Mouse (Mus musculus) A20 (cell line): ENCODE results near the gene Klf7.

ENCODE experiments used
- DNase-seq: peaks from one replicate; pipeline ENCODE4 v3.0.0-alpha.2; 2011; ENCODE audit warnings: low read depth, low spot score

The Klf7 gene

DNA sequence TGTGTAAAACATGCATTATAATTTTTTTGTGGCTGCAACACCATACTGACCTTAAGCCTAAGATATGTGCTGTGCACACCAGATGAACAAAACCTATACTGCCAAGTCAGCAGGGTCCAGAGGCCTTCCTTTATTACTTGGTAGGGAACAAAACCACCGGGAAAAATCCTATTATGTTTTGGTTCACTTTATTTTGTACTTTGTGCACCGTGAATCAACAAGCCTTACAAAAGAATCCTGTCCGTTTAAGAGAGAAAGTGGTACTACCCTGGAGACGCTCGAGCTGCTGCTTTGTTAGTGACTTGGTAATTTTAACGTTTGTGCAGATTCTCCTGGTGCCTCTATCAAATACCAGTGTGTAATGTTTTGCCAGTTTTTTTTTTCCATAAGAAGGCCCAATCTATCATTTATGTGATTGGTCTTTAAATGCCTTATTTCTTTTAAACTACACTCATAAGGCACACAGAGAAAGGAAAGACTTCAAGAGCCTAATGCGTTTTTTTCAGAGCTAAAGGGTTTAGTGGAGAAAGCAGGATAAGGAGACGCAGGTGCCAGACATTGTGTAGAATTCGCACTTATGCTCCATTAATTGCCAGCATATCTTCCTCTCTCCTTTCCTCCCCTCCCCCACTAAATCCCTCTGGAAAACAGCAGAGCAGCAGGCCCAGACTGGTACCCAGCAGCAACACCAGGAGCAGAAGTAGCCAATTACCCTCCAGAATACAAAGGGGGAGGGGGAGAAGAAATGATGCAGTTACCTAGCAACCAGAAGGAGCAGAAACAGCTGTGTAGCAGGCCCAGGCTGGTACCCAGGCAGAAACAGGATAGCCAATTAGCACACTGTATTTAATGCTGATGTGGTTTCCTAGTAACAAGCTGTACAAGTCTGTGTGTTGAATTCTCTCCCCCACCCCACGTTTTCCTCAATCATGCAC is 55.5 kb downstream of the Klf7 start:
- DNase-seq = no peak

DNA sequence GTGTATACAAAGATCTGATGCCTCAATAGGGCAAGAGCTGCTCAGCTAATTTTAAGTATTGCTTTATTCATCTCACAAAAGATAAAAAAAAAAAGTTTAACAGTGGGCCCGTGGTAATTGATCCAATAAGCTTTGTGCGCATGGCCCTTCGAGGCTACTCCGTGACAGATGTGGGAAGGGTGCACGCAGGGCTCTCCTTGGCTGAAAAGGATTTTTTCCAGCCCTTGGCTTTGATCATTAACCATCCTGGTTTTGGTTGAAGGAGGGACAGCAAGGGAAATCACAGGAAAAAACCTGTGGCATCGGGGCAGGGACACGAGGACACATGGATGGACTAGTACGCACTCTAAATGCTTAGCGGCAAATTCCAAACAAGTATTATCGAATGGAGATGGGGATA is 60.6 kb downstream of the Klf7 start:
- no peak for DNase-seq

DNA sequence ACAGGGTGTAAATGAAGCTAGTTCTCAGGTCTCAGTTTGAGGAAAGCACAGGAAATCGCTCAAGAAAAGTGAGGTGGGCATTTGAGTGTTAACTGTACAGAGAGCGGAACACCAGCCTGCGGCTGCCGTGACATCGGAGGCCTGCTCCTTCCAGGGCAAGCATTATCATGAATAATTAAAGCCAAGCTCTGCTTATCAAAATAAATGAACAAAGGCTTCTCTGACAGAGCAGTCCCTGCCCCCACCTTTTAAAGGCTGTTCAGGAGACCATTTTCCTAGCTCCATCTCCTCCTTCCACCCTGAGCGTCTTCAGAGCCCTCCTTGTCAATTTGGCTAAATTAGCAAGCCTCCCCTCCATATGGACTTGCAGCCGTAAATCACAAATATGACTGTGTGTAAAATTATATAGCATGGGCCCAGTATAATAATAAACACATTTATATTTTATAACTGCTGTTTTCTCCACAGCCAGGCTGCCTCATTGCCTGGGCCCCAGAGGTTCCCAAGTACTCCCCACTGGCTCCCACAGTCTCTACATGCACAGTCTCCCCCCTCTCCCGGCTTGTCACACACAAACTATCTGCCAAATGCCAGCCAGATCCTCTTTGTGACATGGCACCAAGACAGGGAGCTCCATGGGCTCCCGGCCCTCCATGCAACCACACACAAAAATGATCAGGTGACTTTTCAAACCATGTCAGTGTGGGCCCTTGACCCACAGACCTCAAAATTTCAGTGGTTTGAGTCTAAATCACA is 61.2 kb downstream of the Klf7 start:
- DNase-seq = no peak

DNA sequence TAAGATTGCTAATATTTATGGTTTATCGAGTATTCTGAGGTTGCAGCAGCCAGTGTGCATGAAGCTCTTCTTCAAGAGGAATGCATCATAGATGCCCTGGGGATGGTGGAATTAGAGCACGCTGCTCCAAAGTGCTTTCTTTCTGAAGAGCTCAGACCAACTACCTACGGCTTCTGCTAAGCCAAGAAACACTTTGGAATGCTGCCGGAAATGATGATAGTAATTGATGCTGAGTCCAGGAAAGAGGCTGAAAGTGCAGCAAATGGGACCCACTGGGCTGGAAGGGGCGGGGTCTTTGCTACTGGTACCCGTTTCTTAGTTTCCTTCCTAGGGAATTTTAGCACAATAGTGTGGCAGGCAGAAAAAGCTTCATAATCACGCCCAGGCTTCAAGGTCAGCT is 62.0 kb downstream of the Klf7 start:
- no peak for DNase-seq

DNA sequence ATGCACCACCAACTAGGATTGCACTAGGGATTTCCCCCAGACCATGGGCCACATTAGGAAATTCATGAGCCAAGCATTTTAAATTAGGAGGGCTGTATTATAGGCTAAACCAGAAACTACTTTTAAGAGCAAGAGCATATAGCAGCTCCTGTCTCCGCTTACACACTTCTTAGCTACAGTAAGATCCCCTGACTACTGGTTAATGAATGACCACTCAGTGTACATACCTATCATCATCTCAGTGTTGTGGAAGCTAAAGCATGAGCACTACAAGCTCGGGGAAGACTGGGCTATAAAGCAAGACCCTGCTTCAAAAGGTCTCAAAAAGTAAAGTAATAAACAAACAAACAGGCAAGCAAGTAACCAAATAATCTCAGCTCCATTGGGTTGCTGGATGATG is 65.5 kb downstream of the Klf7 start:
- no peak for DNase-seq

DNA sequence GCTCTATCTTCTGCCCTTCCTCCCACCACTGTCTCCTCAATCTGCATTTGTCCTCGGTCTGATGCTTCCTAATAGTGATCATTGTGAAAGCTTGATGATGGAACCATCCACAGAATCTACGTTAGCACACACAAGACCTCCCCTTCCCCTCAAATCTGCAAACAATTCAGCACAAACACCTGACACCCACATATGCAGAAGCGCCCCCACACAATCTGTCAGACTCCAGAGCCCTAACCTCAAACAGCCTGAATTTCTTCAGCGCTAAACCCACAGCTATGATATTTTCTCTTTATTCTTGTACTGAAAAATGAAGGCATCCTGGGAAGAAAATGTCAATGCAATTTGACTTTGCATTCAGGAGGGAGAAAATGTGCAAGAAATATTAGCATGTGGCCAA is 66.1 kb downstream of the Klf7 start:
- no peak for DNase-seq

DNA sequence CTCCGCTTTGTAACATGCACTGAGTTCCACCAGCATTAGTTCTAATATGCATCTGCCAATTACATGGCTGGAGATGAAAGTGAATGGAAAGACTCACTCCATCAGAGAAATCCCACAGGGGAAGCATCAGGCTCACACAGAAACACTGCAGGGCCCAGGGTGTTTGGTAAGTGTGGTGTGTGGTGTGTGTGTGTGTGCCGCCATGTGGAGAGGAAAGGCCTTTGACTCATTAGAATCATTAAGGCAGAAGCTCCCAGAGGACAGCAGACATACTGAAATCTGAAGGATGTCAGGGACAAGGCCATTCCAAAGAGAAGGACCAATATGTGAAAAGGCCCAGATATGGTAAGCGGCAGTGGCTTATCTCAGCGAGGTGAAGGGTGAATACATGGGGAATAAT is 66.9 kb downstream of the Klf7 start:
- no peak for DNase-seq

DNA sequence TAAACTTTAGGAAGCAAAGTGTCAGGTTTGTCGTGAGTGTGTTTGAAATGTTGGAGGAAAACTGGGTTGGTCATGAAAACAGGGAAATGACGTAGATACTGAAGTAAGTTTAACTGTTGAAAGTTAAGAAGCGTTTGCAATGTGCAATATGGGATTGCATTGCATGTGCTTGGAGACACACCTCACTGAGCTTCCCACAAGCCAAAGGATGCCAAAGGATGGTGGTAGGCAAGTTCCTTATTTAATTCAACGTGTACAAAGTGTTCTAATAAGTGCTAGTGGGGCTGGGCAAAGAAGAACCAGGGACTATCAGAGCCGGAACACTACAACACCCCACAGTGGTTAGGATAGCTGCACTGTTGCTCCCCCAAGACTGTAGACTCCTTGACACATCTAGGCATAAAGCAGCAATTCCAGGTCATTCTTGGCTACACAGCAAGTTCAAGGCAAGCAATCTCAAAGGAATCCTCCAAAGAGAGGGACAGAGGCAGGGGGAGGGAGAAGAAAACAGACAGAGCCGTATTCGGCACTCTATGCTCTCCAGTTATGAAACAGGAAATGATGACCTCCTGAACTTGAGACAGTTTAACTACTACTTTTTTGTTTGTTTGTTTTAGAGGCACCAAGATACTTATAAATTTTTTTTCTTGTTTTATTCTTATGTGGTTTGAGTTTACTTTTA is 69.9 kb downstream of the Klf7 start:
- DNase-seq = no peak

DNA sequence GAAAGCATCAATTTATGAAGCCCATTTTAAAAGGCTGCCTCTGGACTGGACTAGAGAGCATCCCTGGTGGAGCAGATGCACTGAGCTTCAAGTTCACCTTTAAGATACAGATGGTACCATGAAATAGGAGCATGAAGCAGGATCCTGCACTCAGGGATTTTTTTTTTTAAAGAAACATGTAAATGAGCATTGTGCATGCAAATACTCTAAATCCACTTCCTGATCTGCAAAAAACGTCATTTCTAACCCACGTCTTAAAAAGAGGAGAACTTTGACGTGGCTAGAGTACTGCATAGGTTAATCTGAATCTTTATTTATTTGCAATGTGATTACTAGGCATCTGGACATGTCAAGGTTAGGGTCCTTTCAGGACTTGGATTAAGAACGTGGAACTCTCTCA is 73.5 kb downstream of the Klf7 start:
- no peak for DNase-seq

DNA sequence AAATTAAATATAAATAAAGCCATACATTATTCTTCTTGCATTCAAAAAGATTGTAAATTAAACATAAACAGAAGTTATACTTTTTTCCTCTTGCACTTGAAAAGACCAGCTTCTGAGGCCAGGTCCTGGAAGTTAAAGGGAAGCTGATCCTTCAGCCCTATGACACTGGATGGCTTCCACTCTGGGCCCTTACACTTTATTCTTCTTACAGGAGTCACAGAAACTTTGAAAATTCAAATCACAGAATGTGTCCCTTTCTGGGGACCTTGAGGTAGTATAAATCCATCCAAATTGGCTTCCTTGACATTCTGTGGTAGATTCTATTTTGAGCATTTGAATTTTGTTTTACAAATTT is 75.3 kb downstream of the Klf7 start:
- DNase-seq = no peak

DNA sequence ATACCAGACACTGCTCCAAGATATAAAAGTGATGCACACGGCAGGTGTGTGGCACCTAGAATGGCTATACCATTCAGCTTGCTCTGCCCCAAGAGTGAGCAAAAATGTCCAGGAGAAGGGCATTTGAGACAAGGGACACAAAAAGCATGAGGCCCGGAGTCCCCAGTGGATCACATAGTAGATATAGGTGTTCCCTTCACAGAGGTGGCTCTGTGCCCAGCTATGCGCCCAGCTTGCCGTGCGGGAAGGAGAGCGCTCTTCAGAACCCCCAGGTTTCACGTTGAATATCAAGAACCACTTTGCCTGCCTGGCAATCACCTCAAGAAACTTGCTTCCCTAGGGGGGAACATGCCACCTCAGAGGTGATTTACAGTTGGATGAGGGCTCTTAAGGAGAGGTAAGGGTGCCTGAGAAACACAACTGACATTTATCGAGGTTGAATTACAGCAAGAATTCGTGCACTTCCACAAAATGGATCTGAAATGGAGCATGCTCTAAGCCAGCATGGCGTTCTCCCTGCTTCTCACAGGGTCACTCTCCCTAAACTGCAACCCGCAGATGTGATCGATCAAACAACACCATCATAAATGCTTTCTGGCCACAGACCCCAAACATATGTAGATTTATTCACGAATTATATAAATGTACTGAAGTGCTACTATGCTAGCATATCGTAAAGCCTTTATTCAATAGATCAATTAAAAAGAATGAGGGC is 75.8 kb downstream of the Klf7 start:
- no peak for DNase-seq

DNA sequence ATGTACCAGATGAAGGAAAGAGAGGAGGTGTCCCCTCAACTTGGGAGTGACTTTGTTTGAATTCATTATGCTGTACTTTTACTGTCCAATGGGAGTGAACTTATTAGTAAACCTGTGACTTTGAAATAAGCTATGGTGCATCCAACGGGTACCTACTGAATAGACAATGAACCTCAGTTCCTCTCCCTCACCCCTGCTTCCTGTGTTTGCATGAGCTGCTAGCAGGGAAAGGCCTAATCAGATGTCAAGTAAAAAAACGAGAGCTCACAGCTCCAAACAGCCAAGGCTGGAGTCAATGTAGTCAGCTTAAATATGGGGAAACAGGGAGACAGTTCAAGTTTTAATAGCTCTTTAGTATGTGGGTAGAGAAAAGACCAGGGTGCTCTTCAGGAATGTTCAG is 77.5 kb downstream of the Klf7 start:
- DNase-seq = peak; percentile 23

DNA sequence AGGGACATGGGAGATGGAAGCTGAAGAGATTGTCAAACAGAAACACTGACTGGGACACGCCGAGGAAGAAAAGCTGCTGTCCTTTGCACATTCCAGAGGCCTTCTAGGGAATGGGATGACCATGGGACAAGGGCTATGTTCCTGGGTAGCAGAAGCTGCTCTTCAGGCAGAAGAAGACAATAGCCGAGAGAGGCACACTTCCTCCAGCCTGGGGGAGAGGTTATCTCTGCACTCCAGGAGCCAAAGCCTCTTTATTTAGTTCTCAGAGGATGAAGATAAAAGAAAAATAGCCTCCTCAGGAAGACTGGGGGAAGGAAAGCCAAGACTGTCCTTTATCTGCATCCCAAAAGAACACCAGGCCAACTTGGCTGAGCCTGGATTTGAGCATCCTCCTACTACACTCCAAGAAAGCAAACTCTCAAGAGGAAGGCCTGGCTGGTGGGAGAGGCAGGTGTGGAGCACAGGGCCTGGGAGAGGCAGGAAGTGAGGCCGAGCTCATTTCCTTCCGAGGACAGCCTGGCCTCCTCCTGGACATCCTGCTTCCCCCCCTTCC is 81.2 kb downstream of the Klf7 start:
- no peak for DNase-seq

DNA sequence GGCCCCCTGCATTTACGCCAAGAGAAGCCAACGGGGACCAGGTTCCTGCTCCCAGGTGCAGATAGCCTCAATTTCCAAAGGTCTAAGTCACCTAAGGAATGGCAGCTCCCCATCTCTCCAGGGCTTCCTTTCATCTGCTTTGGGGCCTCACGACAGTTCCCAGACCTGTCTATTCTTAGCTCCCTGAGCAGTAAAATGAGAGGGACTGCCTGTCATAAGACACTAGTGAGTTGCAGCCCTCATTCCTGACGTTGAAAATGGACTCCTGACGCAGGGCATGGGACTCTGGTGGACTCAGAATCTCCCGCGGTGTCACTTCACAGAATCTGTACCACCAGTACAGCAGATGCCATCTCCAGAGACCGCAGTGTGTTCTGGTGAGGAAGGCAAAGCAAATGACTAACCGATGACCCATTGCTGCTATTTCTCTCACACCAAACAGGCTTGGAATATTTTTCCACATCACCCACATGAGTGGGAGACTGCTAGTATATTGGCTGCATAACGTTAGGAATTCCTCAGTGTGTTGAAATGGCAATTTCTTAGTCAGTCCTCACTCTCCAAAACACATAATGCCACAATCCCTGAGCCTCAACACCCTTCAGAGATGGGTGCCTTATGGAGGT is 81.9 kb downstream of the Klf7 start:
- no peak for DNase-seq

DNA sequence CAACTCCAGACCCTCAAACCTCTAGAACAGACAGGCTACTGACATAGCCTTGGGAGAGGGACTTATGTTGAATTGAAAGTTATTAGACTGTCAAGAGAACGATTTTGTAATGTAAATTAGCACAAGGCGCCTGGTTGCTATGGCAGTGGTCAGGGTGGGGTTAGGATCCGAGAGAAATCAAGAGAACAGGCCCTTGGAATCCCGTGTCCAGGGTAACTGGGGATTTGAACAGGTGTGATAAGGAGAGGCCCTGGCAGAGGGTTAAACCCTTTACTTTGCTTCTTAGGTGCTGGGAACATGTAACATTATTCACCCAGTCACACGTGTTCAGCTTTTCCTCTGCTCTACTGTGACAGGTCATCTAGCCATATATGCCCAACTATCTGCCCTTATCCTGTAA is 83.7 kb downstream of the Klf7 start:
- DNase-seq = no peak

DNA sequence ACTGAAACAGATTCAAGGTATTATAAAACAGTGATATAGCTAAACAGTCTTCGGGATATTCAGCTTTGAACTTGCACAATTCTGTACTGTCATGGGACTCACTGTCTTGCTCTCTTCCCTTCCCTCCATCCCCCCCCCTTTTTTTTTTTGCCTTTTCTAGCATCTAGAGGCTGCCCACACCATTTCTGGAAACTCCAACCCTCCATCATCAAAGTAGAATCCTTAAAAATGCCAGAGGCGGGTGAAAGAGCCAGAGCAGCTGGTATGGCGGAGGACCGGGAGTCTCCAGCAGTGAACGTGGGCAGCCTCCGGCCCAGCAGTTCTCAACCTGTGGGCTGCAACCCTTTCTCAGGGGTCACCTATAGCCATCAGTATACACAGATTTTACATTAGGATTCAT is 84.3 kb downstream of the Klf7 start:
- no peak for DNase-seq

DNA sequence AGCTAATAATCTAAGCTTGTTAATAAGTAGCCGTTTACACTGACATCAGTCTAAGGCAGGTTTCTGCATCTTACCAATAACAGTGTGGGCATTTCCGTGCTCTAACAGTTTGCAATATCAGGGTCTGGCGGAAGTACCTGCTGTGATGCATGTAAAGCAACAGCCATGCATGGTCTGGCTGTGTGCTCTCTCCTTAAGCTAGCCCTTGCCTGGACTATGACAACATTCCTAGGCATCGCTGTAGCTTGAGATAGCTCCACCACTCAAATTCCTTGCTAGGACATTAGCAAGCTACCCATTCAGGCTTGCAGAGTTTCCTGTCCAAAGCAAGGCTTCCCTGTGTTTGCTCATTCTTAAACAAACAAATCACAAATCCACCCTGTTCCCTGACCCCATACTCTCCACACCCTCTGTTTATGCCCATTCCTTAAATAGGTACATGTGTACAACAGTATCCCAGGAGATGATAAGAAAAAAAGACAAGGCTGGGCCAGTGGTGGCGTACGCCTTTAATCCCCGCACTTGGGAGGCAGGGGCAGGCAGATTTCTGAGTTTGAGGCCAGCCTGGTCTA is 85.1 kb downstream of the Klf7 start:
- no peak for DNase-seq

DNA sequence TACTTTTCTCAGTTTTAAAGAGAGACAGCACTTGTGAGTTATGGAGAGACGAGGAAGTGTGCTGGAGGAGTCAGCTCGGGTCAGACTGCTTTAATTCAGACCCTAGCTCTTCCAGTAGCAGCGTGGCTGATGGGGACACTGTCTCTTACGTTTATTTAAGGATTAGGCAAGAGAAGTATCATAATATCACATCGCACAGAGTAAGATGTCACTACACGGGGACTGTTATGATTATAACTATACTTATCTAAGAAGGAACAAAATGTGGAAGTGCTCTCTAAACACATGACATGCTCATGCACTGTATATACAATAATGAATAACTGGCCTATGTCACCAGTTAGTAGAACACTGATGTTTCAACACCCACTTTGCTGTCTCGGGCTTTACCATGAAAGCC is 86.3 kb downstream of the Klf7 start:
- DNase-seq = no peak

DNA sequence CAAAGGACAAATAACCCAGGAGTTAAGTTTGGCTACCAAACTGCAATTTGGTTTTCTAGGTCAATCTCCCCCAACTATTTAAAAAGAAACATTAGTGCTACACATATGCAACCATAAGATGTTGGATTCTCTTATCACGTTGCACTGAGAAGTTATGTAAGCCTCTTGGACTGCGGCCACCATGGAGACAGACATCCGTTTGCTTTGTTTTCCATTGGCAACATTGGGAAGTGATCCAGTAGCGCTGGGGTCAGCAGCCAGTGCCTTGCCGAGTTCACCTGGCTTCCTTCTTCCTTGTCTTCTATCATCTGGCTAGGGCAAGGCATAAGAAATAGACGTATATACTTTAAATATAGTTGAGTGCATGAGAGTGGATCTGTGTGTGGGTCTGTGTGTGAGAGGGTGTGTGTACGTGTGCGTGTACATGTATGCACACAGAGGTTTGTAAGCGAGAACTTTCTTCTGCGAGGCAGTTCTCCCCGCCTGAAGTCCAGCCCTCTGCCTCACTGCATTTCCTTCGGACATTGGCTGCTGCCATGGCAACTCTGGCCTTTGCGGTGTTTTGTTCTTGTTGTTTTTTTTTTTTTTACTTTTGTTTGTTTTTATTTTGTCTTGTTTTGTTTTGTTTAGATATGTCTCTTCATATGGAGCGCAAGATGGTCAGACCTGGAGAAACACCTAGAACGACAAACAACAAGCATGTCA is 86.8 kb downstream of the Klf7 start:
- no peak for DNase-seq
